Mouse (Mus musculus): ENCODE measurements around the gene Pde2a. TPM values are rescaled to one million over a fixed set of nuclear protein-coding genes. Genes with fewer than 3 reads are reported as not detected.

Gene Pde2a
- polyA plus RNA-seq, 1 experiment from 2014 or later = 31.4 TPM

- 0 out of 2 replicates have a peak, but pooled peaks cover 8% of the 10 kb centered on the region for H3K4me1 ChIP-seq
- H3K4me3 ChIP-seq = no peak overlapping the region
- ATAC-seq (replicated peaks) = no peak
- H3K36me3 ChIP-seq (replicated peaks) = no peaks in the 10 kb centered on the region
- H3K27me3 ChIP-seq (replicated peaks) = no peaks in the 10 kb centered on the region
- H3K27ac ChIP-seq = no peak overlapping the region
- no peak overlapping the region for H3K4me2 ChIP-seq
- H3K9ac ChIP-seq = no peak overlapping the region
- 89% methylated on average over 6 of the region's 6 CpGs for WGBS
- no peaks in the 10 kb centered on the region for H3K9me3 ChIP-seq
Observed at GRCm38 (mm10) chr7:101466581-101467081, 45.1 kb downstream of the Pde2a start.

GRCm38 (mm10) chr7:101471423-101471822, 49.9 kb downstream of the Pde2a start:
- no peaks in the 10 kb centered on the region for H3K9me3 ChIP-seq

GRCm38 (mm10) chr7:101471968-101472480, 50.5 kb downstream of the Pde2a start:
- H3K27ac ChIP-seq = no peak overlapping the region
- H3K4me3 ChIP-seq = no peak overlapping the region
- H3K9me3 ChIP-seq = no peaks in the 10 kb centered on the region
- H3K27me3 ChIP-seq (replicated peaks) = no peaks in the 10 kb centered on the region
- no peak for ATAC-seq (replicated peaks)
- no peak overlapping the region for H3K4me2 ChIP-seq
- 52% methylated on average over 3 of the region's 3 CpGs for WGBS
- no peaks in the 10 kb centered on the region for H3K36me3 ChIP-seq (replicated peaks)
- no peak overlapping the region for H3K9ac ChIP-seq
- no peaks in the 10 kb centered on the region for H3K4me1 ChIP-seq

More at GRCm38 (mm10) chr7:101471423-101471822, 49.9 kb downstream of the Pde2a start:
- Histone ChIP-seq H3K27ac (no peak overlapping the region), H3K4me1 (0 out of 2 replicates have a peak, but pooled peaks cover 4% of the 10 kb centered on the region), H3K27me3 (replicated peaks) (no peaks in the 10 kb centered on the region), H3K4me2 (no peak overlapping the region), H3K4me3 (no peak overlapping the region), H3K36me3 (replicated peaks) (no peaks in the 10 kb centered on the region), H3K9ac (no peak overlapping the region)
- no peak for ATAC-seq (replicated peaks)
- 89% methylated on average over 2 of the region's 2 CpGs for WGBS

- Histone ChIP-seq H3K4me2 (no peak overlapping the region), H3K9me3 (no peaks in the 10 kb centered on the region), H3K36me3 (replicated peaks) (no peaks in the 10 kb centered on the region), H3K4me1 (no peaks in the 10 kb centered on the region), H3K4me3 (no peak overlapping the region), H3K27ac (no peak overlapping the region), H3K9ac (no peak overlapping the region), H3K27me3 (replicated peaks) (no peaks in the 10 kb centered on the region)
- ATAC-seq (replicated peaks) = no peak
- 60% methylated on average over 10 of the region's 10 CpGs for WGBS
Observed at GRCm38 (mm10) chr7:101472598-101473558, 51.4 kb downstream of the Pde2a start.

- Histone ChIP-seq H3K9ac (no peak overlapping the region), H3K4me3 (no peak overlapping the region), H3K4me1 (no peaks in the 10 kb centered on the region), H3K27ac (no peak overlapping the region), H3K27me3 (replicated peaks) (no peaks in the 10 kb centered on the region), H3K36me3 (replicated peaks) (no peaks in the 10 kb centered on the region), H3K9me3 (no peaks in the 10 kb centered on the region), H3K4me2 (no peak overlapping the region)
- 93% methylated on average over 5 of the region's 5 CpGs for WGBS
- no peak for ATAC-seq (replicated peaks)
Observed at GRCm38 (mm10) chr7:101474399-101474811, 52.9 kb downstream of the Pde2a start.

GRCm38 (mm10) chr7:101476028-101476427, 54.5 kb downstream of the Pde2a start:
- Histone ChIP-seq H3K36me3 (replicated peaks) (no peaks in the 10 kb centered on the region), H3K4me2 (no peak overlapping the region), H3K4me3 (no peak overlapping the region), H3K27ac (no peak overlapping the region), H3K27me3 (replicated peaks) (no peaks in the 10 kb centered on the region), H3K9ac (no peak overlapping the region), H3K4me1 (no peaks in the 10 kb centered on the region), H3K9me3 (no peaks in the 10 kb centered on the region)
- ATAC-seq (replicated peaks) = no peak
- 84% methylated on average over 3 of the region's 3 CpGs for WGBS

GRCm38 (mm10) chr7:101476493-101476892, 55.0 kb downstream of the Pde2a start:
- 79% methylated on average over 4 of the region's 4 CpGs for WGBS
- H3K27ac ChIP-seq = no peak overlapping the region
- H3K27me3 ChIP-seq (replicated peaks) = no peaks in the 10 kb centered on the region

GRCm38 (mm10) chr7:101477200-101477599, 55.7 kb downstream of the Pde2a start:
- H3K4me3 ChIP-seq = no peak overlapping the region
- H3K4me2 ChIP-seq = no peak overlapping the region
- no peaks in the 10 kb centered on the region for H3K36me3 ChIP-seq (replicated peaks)
- no peaks in the 10 kb centered on the region for H3K4me1 ChIP-seq
- H3K9me3 ChIP-seq = no peaks in the 10 kb centered on the region
- WGBS = 56% methylated on average over 5 of the region's 5 CpGs
- no peak overlapping the region for H3K27ac ChIP-seq
- no peaks in the 10 kb centered on the region for H3K27me3 ChIP-seq (replicated peaks)
- no peak for ATAC-seq (replicated peaks)
- no peak overlapping the region for H3K9ac ChIP-seq

More at GRCm38 (mm10) chr7:101476493-101476892, 55.0 kb downstream of the Pde2a start:
- no peak overlapping the region for H3K9ac ChIP-seq
- H3K4me2 ChIP-seq = no peak overlapping the region
- no peak overlapping the region for H3K4me3 ChIP-seq
- H3K36me3 ChIP-seq (replicated peaks) = no peaks in the 10 kb centered on the region
- H3K9me3 ChIP-seq = no peaks in the 10 kb centered on the region
- ATAC-seq (replicated peaks) = no peak
- no peaks in the 10 kb centered on the region for H3K4me1 ChIP-seq

- Histone ChIP-seq H3K4me2 (no peak overlapping the region), H3K9ac (no peak overlapping the region), H3K27me3 (replicated peaks) (no peaks in the 10 kb centered on the region), H3K36me3 (replicated peaks) (no peaks in the 10 kb centered on the region), H3K27ac (no peak overlapping the region), H3K4me3 (no peak overlapping the region), H3K9me3 (no peaks in the 10 kb centered on the region), H3K4me1 (no peaks in the 10 kb centered on the region)
- no peak for ATAC-seq (replicated peaks)
- 72% methylated on average over 5 of the region's 5 CpGs for WGBS
Observed at GRCm38 (mm10) chr7:101478099-101478498, 56.6 kb downstream of the Pde2a start.

- Histone ChIP-seq H3K9me3 (no peaks in the 10 kb centered on the region), H3K9ac (no peak overlapping the region), H3K27me3 (replicated peaks) (no peaks in the 10 kb centered on the region), H3K4me1 (no peaks in the 10 kb centered on the region), H3K36me3 (replicated peaks) (no peaks in the 10 kb centered on the region), H3K4me3 (no peak overlapping the region), H3K4me2 (no peak overlapping the region), H3K27ac (no peak overlapping the region)
- ATAC-seq (replicated peaks) = no peak
- 73% methylated on average over 4 of the region's 4 CpGs for WGBS
Observed at GRCm38 (mm10) chr7:101479841-101480240, 58.4 kb downstream of the Pde2a start.

- Histone ChIP-seq H3K36me3 (replicated peaks) (no peaks in the 10 kb centered on the region), H3K9ac (no peak overlapping the region), H3K4me2 (no peak overlapping the region), H3K4me1 (no peaks in the 10 kb centered on the region), H3K9me3 (no peaks in the 10 kb centered on the region), H3K27me3 (replicated peaks) (no peaks in the 10 kb centered on the region), H3K4me3 (no peak overlapping the region), H3K27ac (no peak overlapping the region)
- WGBS = 51% methylated on average over 6 of the region's 6 CpGs
- no peak for ATAC-seq (replicated peaks)
Observed at GRCm38 (mm10) chr7:101480671-101481070, 59.2 kb downstream of the Pde2a start.

- ATAC-seq (replicated peaks) = no peak
- Histone ChIP-seq H3K9ac (no peak overlapping the region), H3K4me1 (no peaks in the 10 kb centered on the region), H3K27me3 (replicated peaks) (no peaks in the 10 kb centered on the region), H3K4me3 (no peak overlapping the region), H3K36me3 (replicated peaks) (no peaks in the 10 kb centered on the region), H3K27ac (no peak overlapping the region), H3K4me2 (no peak overlapping the region), H3K9me3 (no peaks in the 10 kb centered on the region)
- WGBS = 76% methylated on average over 8 of the region's 8 CpGs
Observed at GRCm38 (mm10) chr7:101481872-101482498, 60.5 kb downstream of the Pde2a start.
